Mouse (Mus musculus) liver, embryonic 16.5 days (tissue): ENCODE results near the gene Mndal. TPM values are rescaled to one million over a fixed set of nuclear protein-coding genes. Genes with fewer than 3 reads are reported as not detected.
"Not testable (repeated sequence)": the region's sequence is repeated elsewhere in the genome, so short reads cannot be mapped to it uniquely, and the experiment has no call there.

ENCODE experiments used
- ATAC-seq: fragments of 200-750 bp; cut with Nextera tagmentation; 2 replicates; pipeline ENCODE4 v1.8.0; 2017; ENCODE audit warnings: low read depth, mild to moderate bottlenecking, moderate number of reproducible peaks, moderate library complexity
- H3K27ac ChIP-seq: fragments of 300-500 bp; sonication (generic); 2 replicates; pipeline ENCODE4 v1.5.1; 2014; ENCODE audit warnings: mild to moderate bottlenecking, low read length
- H3K27me3 ChIP-seq: fragments of 300-500 bp; sonication (generic); 2 replicates; pipeline ENCODE4 v1.6.1; 2014; ENCODE audit warnings: low read depth, low read length, mixed read lengths; ENCODE audit not compliant: control insufficient read depth, insufficient read depth
- H3K36me3 ChIP-seq: fragments of 300-500 bp; sonication (generic); 2 replicates; pipeline ENCODE4 v1.6.1; 2014; ENCODE audit warnings: mild to moderate bottlenecking; ENCODE audit not compliant: control insufficient read depth, insufficient read depth
- H3K4me1 ChIP-seq: fragments of 300-500 bp; sonication (generic); 2 replicates; pipeline ENCODE4 v1.6.1; 2014; ENCODE audit warnings: low read depth, low read length, mixed read lengths; ENCODE audit not compliant: control insufficient read depth
- H3K4me2 ChIP-seq: fragments of 300-500 bp; sonication (generic); 2 replicates; pipeline ENCODE4 v1.6.1; 2014; ENCODE audit warnings: low read depth, low read length, mixed read lengths
- H3K4me3 ChIP-seq: fragments of 300-500 bp; sonication (generic); 2 replicates; pipeline ENCODE4 v1.5.1; 2014; ENCODE audit warnings: low read depth, mild to moderate bottlenecking, low read length
- H3K9ac ChIP-seq: fragments of 300-500 bp; sonication (generic); 2 replicates; pipeline ENCODE4 v1.6.1; 2014; ENCODE audit warnings: low read depth, low read length
- H3K9me3 ChIP-seq: fragments of 300-500 bp; sonication (generic); replicated peaks from 2 replicates; pipeline ENCODE4 v1.6.1; 2016; ENCODE audit warnings: low read length; ENCODE audit not compliant: control insufficient read depth
- WGBS: fragments of 180-500 bp; shearing (Covaris S2); extraction: QIAGEN DNeasy Blood & Tissue Kit; methylation state at CpG from one replicate; pipeline ENCODE4 v1.1.7; 2014; ENCODE audit not compliant: insufficient replicate concordance; 5-methylcytosine and 5-hydroxymethylcytosine counted together
- polyA plus RNA-seq: library from polyadenylated mRNA; unstranded; fragments of >200 nt; fragmentation: Nextera tagmentation; extraction: Ambion mirVana; gene quantifications from 2 replicates; pipeline ENCODE4 v1.2.1, GENCODE M21; 2015

Mndal gene
- polyA plus RNA-seq: 3.8 and 4.4 TPM in 2 replicates

GRCm38 (mm10) chr1:173941924-173942779 is at the start of gene Mndal, which contains the start of gene Ifi203:
Gene Mndal (minus strand): TSS chr1:173942491.
Gene Ifi203 (minus strand): TSS chr1:173942672.
- not testable (repeated sequence) for H3K27me3 ChIP-seq, H3K36me3 ChIP-seq, H3K9ac ChIP-seq, H3K4me2 ChIP-seq, H3K9me3 ChIP-seq, H3K4me1 ChIP-seq, H3K27ac ChIP-seq, H3K4me3 ChIP-seq
- ATAC-seq: peak; percentile 45; the same call in 1 of the 2 replicates
- 21% methylated on average over 3 of the region's 3 CpGs for WGBS

GRCm38 (mm10) chr1:173982694-173983305 is 40.5 kb upstream of the Mndal start, which contains the start of gene Ifi202b:
Gene Ifi202b (minus strand): TSS chr1:173982744.
- H3K27ac ChIP-seq, ATAC-seq, H3K4me1 ChIP-seq, H3K4me2 ChIP-seq, H3K4me3 ChIP-seq, H3K36me3 ChIP-seq, H3K9me3 ChIP-seq, H3K27me3 ChIP-seq, H3K9ac ChIP-seq: not testable (repeated sequence)
- WGBS: 70% methylated on average over 6 of the region's 6 CpGs

- not testable (repeated sequence) for H3K9ac ChIP-seq, H3K9me3 ChIP-seq, ATAC-seq, H3K4me1 ChIP-seq, H3K4me2 ChIP-seq, H3K36me3 ChIP-seq, H3K27me3 ChIP-seq, H3K4me3 ChIP-seq, H3K27ac ChIP-seq
- 36% methylated on average over 3 of the region's 3 CpGs for WGBS
These were observed 38.7 kb upstream of the Mndal start for GRCm38 (mm10) chr1:173981038-173981437.

GRCm38 (mm10) chr1:173977622-173978021 is 35.3 kb upstream of the Mndal start:
- H3K4me3 ChIP-seq: no peak overlapping the region
- no peaks in the 10 kb centered on the region for H3K36me3 ChIP-seq
- H3K4me1 ChIP-seq: no peaks in the 10 kb centered on the region
- H3K9ac ChIP-seq: no peak overlapping the region
- no peak overlapping the region for H3K4me2 ChIP-seq
- no peak overlapping the region for H3K27ac ChIP-seq
- H3K9me3 ChIP-seq: no peaks in the 10 kb centered on the region
- H3K27me3 ChIP-seq: no peaks in the 10 kb centered on the region
- no peak for ATAC-seq

- Histone ChIP-seq H3K36me3 (no peaks in the 10 kb centered on the region), H3K9ac (no peak overlapping the region), H3K4me3 (no peak overlapping the region), H3K27ac (no peak overlapping the region), H3K9me3 (no peaks in the 10 kb centered on the region), H3K4me1 (no peaks in the 10 kb centered on the region), H3K4me2 (no peak overlapping the region), H3K27me3 (no peaks in the 10 kb centered on the region)
- ATAC-seq: no peak
These were observed 30.8 kb upstream of the Mndal start for GRCm38 (mm10) chr1:173973111-173973510.

- WGBS: 57% methylated on average over 1 of the region's 1 CpGs
- not testable (repeated sequence) for H3K9ac ChIP-seq, H3K4me1 ChIP-seq, H3K4me2 ChIP-seq, H3K4me3 ChIP-seq, H3K9me3 ChIP-seq, H3K36me3 ChIP-seq, ATAC-seq, H3K27ac ChIP-seq, H3K27me3 ChIP-seq
These were observed 19.2 kb upstream of the Mndal start for GRCm38 (mm10) chr1:173961491-173961890.

- not testable (repeated sequence) for ATAC-seq, H3K27me3 ChIP-seq, H3K4me3 ChIP-seq, H3K27ac ChIP-seq, H3K9me3 ChIP-seq, H3K9ac ChIP-seq, H3K4me2 ChIP-seq, H3K36me3 ChIP-seq, H3K4me1 ChIP-seq
- WGBS: 55% methylated on average over 3 of the region's 3 CpGs
These were observed 17.7 kb upstream of the Mndal start for GRCm38 (mm10) chr1:173959998-173960397.

- not testable (repeated sequence) for H3K4me3 ChIP-seq, H3K36me3 ChIP-seq, H3K9me3 ChIP-seq, H3K9ac ChIP-seq, ATAC-seq, H3K4me1 ChIP-seq, H3K4me2 ChIP-seq, H3K27me3 ChIP-seq, H3K27ac ChIP-seq
- WGBS: 45% methylated on average over 3 of the region's 3 CpGs
These were observed 13.7 kb upstream of the Mndal start for GRCm38 (mm10) chr1:173955839-173956527.
